Mouse (Mus musculus) embryonic stem cell, embryonic (primary cell): Measurements from ENCODE around the gene Msi2.

ENCODE experiments used
- CTCF ChIA-PET, 4 experiments: fragments of 300-600 bp in 2 of 4; fragments of 350-600 bp in 2 of 4; sonication (Branson Sonifier 250); formaldehyde crosslinking; loops; one replicate each; lab custom pipeline; 2022; ENCODE audit warnings: inconsistent platforms in 2 of 4; lab: Charles Lee
- POLR2A ChIA-PET, 4 experiments: fragments of 300-600 bp in 2 of 4; fragments of 350-600 bp in 2 of 4; sonication (Branson Sonifier 250); formaldehyde crosslinking; loops; one replicate each; lab custom pipeline; 2022; ENCODE audit warnings: antibody characterized with exemption in 4 of 4, inconsistent platforms in 1 of 4; lab: Charles Lee

Msi2 gene

DNA sequence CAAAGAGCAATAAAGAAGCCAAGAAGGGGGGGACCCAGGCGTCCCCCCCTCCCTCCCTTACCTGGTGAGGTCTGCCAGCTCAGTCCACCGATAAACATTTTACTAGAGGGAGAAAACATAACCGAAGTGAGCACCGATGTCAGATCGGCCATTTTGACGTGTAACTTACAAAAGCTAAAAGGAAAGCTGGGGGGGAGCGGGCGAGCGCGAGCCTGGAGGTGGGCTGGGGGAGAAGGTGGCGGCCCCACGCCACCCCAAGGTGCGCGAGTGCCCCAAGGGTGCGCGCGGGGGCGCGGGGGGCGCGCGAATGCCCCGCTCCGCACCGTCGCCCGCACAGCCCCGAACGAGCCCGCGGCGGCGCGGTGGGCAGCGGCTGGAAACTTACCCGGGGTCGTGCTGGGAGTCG is 666 bp downstream of the Msi2 start:
- POLR2A ChIA-PET: interaction anchor here (0.6 to 3.7 kb wide), 45 partner anchors 9 to 904 kb away, joined by 3 to 20 read pairs (median 4); partner anchors contain the start of gene Akap1 (in 1 of the 4)
- CTCF ChIA-PET: interaction anchor here (0.6 to 0.7 kb wide), 4 partner anchors 14 to 1727 kb away, joined by 3 to 5 read pairs (median 3); no protein-coding TSS in a partner anchor

DNA sequence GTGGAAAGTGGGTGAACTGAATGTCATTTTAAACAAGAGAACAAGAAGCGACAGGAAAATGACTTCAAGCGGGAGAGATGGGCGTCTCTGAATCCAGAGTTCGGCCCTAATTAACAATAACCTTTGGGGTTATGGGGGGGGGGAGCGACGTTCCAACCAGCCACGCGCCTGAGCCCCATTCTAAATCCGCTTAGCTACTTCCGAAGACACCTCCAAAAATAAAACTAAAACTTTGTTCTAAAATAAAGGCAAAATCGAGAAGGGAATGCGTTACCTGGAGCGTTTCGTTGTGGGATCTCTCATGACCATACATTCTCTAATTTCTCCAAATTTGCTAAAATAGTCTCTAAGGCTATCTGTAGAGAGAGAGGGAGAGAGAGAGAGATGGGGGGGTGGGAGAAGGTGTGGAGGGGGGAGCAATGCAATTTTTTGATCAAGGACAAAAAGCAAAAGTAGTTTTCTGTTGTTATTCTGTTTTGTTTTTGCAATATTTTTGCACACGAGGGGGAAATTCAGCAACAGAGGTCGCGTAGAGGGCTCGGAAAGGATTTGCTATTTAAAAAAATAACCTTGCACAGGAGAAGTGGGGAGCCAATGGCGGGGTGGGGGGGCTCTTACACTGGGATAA is 1.2 kb downstream of the Msi2 start:
- ChIA-PET CTCF (interaction anchor here in 3 of 4 experiments (0.6 to 1.0 kb wide), 3 partner anchors 17 to 1726 kb away, joined by 3 to 5 read pairs (median 3); no protein-coding TSS in a partner anchor), POLR2A (interaction anchor here (0.6 to 3.7 kb wide), 28 partner anchors 9 to 903 kb away, joined by 3 to 19 read pairs (median 4); partner anchors contain the start of gene Akap1 (in 1 of the 4))

- ChIA-PET POLR2A (interaction anchor here (0.6 to 2.4 kb wide), 34 partner anchors 9 to 866 kb away, joined by 3 to 11 read pairs (median 4); no protein-coding TSS in a partner anchor), CTCF (interaction anchor here in 2 of 4 experiments (0.6 to 1.2 kb wide), 4 partner anchors 9 to 168 kb away, joined by 3 read pairs; no protein-coding TSS in a partner anchor)
Measured at GRCm38 (mm10) chr11:88716061-88716994, 2.0 kb downstream of the Msi2 start.

DNA sequence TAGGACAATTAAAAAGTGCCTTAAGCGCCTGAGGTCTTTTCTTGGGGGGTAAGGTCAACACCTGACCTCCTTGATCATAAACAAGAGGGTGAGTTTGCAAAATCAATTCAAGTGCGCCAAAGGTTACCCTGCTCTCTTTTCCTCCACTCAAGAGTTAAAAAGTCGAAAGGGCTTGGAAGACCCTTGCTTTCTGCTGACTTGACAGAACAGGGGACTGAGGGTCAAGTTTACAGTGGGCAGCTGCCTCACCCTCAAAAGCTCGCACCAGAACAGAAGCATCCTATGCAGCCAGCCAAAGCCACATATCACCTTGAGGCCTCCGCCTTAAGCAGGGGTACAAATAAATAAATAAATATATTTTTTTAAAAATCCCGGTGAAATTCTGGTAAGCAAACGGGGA is 3.0 kb downstream of the Msi2 start:
- CTCF ChIA-PET: interaction anchor here in 2 of 4 experiments (0.7 to 1.2 kb wide), 6 partner anchors 8 to 271 kb away, joined by 3 to 8 read pairs (median 4); no protein-coding TSS in a partner anchor

GRCm38 (mm10) chr11:88714127-88714526 is 4.2 kb downstream of the Msi2 start:
- ChIA-PET CTCF (interaction anchor here in 1 of 4 experiments (0.5 kb wide), 1 partner anchor 110 kb away, joined by 11 read pairs; no protein-coding TSS in a partner anchor), POLR2A (interaction anchor here in 3 of 4 experiments (0.6 to 1.6 kb wide), 8 partner anchors 10 to 907 kb away, joined by 3 to 7 read pairs (median 3); no protein-coding TSS in a partner anchor)

More for the DNA sequence above, 3.0 kb downstream of the Msi2 start:
- POLR2A ChIA-PET: interaction anchor here (0.6 to 1.9 kb wide), 31 partner anchors 8 to 373 kb away, joined by 3 to 9 read pairs (median 4); no protein-coding TSS in a partner anchor

DNA sequence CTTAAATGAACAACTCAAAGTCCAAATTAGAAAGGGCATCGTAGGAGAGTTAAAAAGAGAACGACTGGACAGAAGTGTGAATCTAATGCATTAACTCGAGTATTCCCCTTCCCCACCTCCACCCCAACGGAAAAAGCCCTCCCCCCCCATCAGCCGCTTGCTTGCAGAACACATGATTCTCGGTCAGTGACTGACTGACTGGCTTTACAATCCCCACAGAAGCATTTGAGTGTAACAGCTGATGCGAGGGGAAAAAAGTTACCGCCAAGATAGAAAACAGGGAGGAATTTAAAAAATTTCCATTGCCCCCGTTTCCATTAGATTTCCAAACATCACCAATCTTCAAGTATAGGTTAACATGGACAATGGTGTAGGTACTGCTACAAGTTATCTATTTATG is 4.8 kb downstream of the Msi2 start:
- POLR2A ChIA-PET: interaction anchor here in 3 of 4 experiments (0.6 to 1.4 kb wide), 9 partner anchors 9 to 906 kb away, joined by 3 to 7 read pairs (median 3); no protein-coding TSS in a partner anchor
- CTCF ChIA-PET: interaction anchor here in 1 of 4 experiments (0.5 kb wide), 1 partner anchor 111 kb away, joined by 11 read pairs; no protein-coding TSS in a partner anchor

DNA sequence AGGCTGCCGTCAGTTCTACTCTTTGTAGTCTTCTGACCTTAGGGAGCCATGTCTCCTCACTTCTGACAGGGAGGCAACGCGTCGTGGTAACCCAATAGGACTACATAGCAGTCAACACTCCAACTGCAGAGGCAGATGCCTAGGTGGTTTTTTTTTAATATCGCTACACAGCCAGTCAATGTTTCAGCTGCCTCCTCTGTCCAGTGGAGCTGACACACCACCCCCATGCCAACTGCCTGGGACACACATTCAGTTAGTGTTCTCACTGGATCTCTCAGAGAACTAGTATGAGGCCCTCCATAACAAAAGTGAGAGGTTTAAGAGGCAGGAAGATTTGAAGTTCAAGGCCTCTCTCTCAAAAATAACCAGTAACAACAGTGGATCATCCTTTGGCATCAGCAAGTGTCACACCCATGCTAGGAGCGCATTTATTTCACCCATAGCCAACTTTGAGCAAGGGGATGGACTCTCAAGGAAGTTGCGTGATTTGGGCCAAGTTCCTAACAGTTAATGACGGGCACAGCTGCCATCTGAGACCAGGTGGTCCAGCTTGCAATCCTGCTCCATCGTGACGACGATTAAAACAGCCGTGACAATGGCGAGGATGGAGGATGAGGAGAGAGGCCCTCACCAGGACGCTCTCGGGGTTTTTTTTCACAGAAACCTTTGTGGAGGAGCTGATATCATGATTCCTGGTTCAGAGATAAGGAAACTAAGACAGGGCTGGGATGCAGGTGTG is 8.3 kb downstream of the Msi2 start:
- POLR2A ChIA-PET: interaction anchor here in 2 of 4 experiments (0.6 to 1.8 kb wide), 6 partner anchors 11 to 193 kb away, joined by 3 to 5 read pairs (median 3); no protein-coding TSS in a partner anchor
- CTCF ChIA-PET: interaction anchor here in 2 of 4 experiments (0.6 to 1.0 kb wide), 2 partner anchors 121 to 201 kb away, joined by 4 read pairs; no protein-coding TSS in a partner anchor

GRCm38 (mm10) chr11:88707228-88707775 is 11.0 kb downstream of the Msi2 start:
- CTCF ChIA-PET: interaction anchor here in 1 of 4 experiments (1.6 kb wide), 1 partner anchor 8 kb away, joined by 3 read pairs; no protein-coding TSS in a partner anchor
- POLR2A ChIA-PET: interaction anchor here (0.5 to 2.9 kb wide), 23 partner anchors 9 to 708 kb away, joined by 3 to 20 read pairs (median 3); partner anchors contain the start of gene Msi2 (in 2 of the 4)

GRCm38 (mm10) chr11:88704688-88705087 is 13.6 kb downstream of the Msi2 start:
- CTCF ChIA-PET: no interaction called here
- POLR2A ChIA-PET: interaction anchor here in 3 of 4 experiments (0.7 to 1.9 kb wide), 7 partner anchors 9 to 149 kb away, joined by 3 to 8 read pairs (median 3); no protein-coding TSS in a partner anchor

DNA sequence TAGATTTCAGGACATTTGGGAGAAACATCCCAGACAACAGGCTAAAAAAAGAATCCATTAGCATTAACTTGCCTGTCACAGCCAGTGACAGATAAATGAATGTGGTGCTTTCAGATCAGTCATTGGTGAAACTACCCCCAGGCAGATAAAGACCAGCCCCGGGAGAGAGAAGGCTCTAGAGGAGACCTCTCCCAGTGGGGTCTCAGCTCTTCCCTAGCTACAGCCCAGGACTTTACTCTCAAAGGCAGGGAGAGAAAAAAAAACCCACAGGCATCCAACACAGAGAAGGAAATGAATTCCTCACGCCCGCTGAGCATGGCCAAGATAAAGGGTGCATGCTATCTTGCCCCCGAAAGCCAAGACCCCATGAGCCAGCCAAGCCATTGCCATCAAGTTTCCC is 15.1 kb downstream of the Msi2 start:
- POLR2A ChIA-PET: interaction anchor here (0.7 to 6.0 kb wide), 6 partner anchors 13 to 125 kb away, joined by 3 to 26 read pairs (median 6); partner anchors contain the start of gene Msi2 (in 1 of the 4)
- CTCF ChIA-PET: no interaction called here

GRCm38 (mm10) chr11:88701976-88702659 is 16.2 kb downstream of the Msi2 start:
- POLR2A ChIA-PET: interaction anchor here in 3 of 4 experiments (0.6 to 6.0 kb wide), 8 partner anchors 11 to 43 kb away, joined by 3 to 26 read pairs (median 3); partner anchors contain the start of gene Msi2 (in 1 of the 3)
- CTCF ChIA-PET: no interaction called here

DNA sequence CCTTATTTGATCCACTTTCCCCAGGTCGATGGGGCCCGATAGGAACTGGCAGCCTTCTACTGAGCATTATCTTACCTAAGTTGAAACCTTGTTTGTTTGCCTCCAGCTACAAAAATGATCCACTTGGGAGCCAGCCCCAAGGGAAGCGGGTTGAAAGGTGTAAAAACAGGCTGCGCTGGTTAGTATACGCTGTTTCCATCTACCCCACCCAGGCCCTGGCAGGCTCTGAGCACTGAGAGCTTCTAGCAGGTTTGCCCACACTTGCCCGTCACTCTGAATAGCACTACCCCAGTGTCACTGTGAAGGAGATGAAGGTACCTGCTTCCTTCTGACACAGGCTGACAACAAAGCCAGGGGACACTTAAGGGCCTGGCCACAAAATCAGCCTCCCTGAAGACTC is 17.3 kb downstream of the Msi2 start:
- POLR2A ChIA-PET: interaction anchor here in 2 of 4 experiments (1.1 to 6.0 kb wide), 4 partner anchors 11 to 139 kb away, joined by 3 to 26 read pairs (median 8); partner anchors contain the start of gene Msi2 (in 1 of the 2)
- CTCF ChIA-PET: no interaction called here

- ChIA-PET POLR2A (interaction anchor here in 1 of 4 experiments (1.1 to 6.0 kb wide), 5 partner anchors 10 to 139 kb away, joined by 3 to 26 read pairs (median 3); no protein-coding TSS in a partner anchor), CTCF (interaction anchor here in 1 of 4 experiments (0.5 kb wide), 1 partner anchor 17 kb away, joined by 5 read pairs; no protein-coding TSS in a partner anchor)
Measured at GRCm38 (mm10) chr11:88700202-88700711, 18.1 kb downstream of the Msi2 start.

- POLR2A ChIA-PET: interaction anchor here in 2 of 4 experiments (0.6 to 1.0 kb wide), 4 partner anchors 12 to 293 kb away, joined by 3 to 5 read pairs (median 4); no protein-coding TSS in a partner anchor
- CTCF ChIA-PET: interaction anchor here in 2 of 4 experiments (0.6 to 0.9 kb wide), 2 partner anchors 181 to 277 kb away, joined by 3 read pairs; no protein-coding TSS in a partner anchor
Measured at GRCm38 (mm10) chr11:88693905-88694893, 24.1 kb downstream of the Msi2 start.
